Mouse (Mus musculus) liver, postnatal 0 days (tissue): ENCODE measurements around the gene Mypn. TPM values are rescaled to one million over a fixed set of nuclear protein-coding genes. Genes with fewer than 3 reads are reported as not detected.

Experiments
- ATAC-seq: fragments of 200-750 bp; cut with Nextera tagmentation; 2 replicates; pipeline ENCODE4 v1.8.0; 2017; ENCODE audit warnings: mild to moderate bottlenecking, moderate library complexity
- DNase-seq: peaks from one replicate; pipeline ENCODE4 v3.0.0-alpha.2; 2016
- H3K27ac ChIP-seq: fragments of 300-500 bp; sonication (generic); 2 replicates; pipeline ENCODE4 v1.5.1; 2014; ENCODE audit warnings: antibody characterized with exemption, moderate library complexity, mild to moderate bottlenecking, low read depth
- H3K27me3 ChIP-seq: fragments of 300-500 bp; sonication (generic); 2 replicates; pipeline ENCODE4 v1.6.1; 2014; ENCODE audit warnings: low read length, control low read depth, mixed read lengths; ENCODE audit not compliant: insufficient read depth
- H3K36me3 ChIP-seq: fragments of 300-500 bp; sonication (generic); replicated peaks from 2 replicates; pipeline ENCODE4 v1.6.1; 2014; ENCODE audit warnings: mild to moderate bottlenecking, control low read depth, low read length, moderate library complexity, mixed read lengths; ENCODE audit not compliant: insufficient read depth
- H3K4me1 ChIP-seq: fragments of 300-500 bp; sonication (generic); 2 replicates; pipeline ENCODE4 v1.6.1; 2014; ENCODE audit warnings: antibody characterized with exemption, mild to moderate bottlenecking, control low read depth; ENCODE audit not compliant: insufficient read depth
- H3K4me2 ChIP-seq: fragments of 300-500 bp; sonication (generic); 2 replicates; pipeline ENCODE4 v1.6.1; 2014; ENCODE audit warnings: low read depth, mild to moderate bottlenecking, low read length, moderate library complexity, mixed read lengths
- H3K4me3 ChIP-seq: fragments of 300-500 bp; sonication (generic); 2 replicates; pipeline ENCODE4 v1.5.1; 2014; ENCODE audit warnings: low read depth, low read length
- H3K9ac ChIP-seq: fragments of 300-500 bp; sonication (generic); replicated peaks from 2 replicates; pipeline ENCODE4 v1.6.1; 2014; ENCODE audit warnings: mild to moderate bottlenecking, moderate library complexity
- H3K9me3 ChIP-seq: fragments of 300-500 bp; sonication (generic); 2 replicates; pipeline ENCODE4 v1.6.1; 2016; ENCODE audit warnings: mild to moderate bottlenecking, control low read depth, low read length, mixed read lengths
- CTCF ChIP-seq: sonication (generic); IDR thresholded peaks from 2 replicates; pipeline ENCODE4 v1.5.1; 2016; ENCODE audit warnings: antibody characterized with exemption, low read depth
- EP300 ChIP-seq: IDR thresholded peaks from 2 replicates; pipeline ENCODE4 v1.6.1; 2016; ENCODE audit warnings: antibody characterized with exemption, low read depth, mild to moderate bottlenecking
- WGBS: fragments of 180-500 bp; shearing (Covaris S2); extraction: QIAGEN DNeasy Blood & Tissue Kit; methylation state at CpG from one replicate; pipeline ENCODE4 v1.1.7; 2014; ENCODE audit not compliant: insufficient replicate concordance; 5-methylcytosine and 5-hydroxymethylcytosine counted together
- polyA plus RNA-seq: library from polyadenylated mRNA; unstranded; fragments of >200 nt; fragmentation: Nextera tagmentation; extraction: Ambion mirVana; gene quantifications from 2 replicates; pipeline ENCODE4 v1.2.1, GENCODE M21; 2015

Gene Mypn
- polyA plus RNA-seq, 1 experiment from 2014 or later = 0.04 TPM

DNA sequence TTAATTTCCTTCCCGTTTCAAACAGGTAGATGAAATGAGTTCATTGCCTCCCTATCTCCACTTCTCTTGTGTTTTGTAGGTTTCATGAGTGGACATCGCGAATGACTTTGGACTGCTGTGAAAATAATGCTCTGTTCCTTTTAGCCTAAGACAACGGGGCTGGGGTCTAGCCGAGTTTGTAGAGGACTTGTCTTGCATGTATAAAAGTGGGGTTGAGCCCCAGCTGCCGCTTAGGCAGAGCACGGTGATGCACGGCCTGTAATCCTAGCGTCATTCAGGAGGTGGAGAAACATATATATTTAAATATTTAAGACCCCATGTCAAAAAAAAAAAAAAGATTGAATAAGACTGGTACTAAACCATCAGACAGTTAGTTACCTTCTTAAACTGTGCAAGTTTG lies 103.1 kb downstream of the Mypn start:
- DNase-seq = no peak
- Histone ChIP-seq H3K4me3 (peak overlapping the region; percentile 46), H3K4me1 (0 out of 2 replicates have a peak, but pooled peaks cover 3% of the 10 kb centered on the region), H3K27ac (no peak overlapping the region), H3K9ac (no peak overlapping the region), H3K4me2 (peak overlapping the region; percentile 74), H3K9me3 (no peaks in the 10 kb centered on the region), H3K27me3 (peaks cover 28% of the 10 kb centered on the region), H3K36me3 (no peaks in the 10 kb centered on the region)
- TF ChIP-seq EP300 = no peak
- no peak for TF ChIP-seq CTCF
- ATAC-seq = no peak
- WGBS = 24% methylated on average over 9 of the region's 9 CpGs

DNA sequence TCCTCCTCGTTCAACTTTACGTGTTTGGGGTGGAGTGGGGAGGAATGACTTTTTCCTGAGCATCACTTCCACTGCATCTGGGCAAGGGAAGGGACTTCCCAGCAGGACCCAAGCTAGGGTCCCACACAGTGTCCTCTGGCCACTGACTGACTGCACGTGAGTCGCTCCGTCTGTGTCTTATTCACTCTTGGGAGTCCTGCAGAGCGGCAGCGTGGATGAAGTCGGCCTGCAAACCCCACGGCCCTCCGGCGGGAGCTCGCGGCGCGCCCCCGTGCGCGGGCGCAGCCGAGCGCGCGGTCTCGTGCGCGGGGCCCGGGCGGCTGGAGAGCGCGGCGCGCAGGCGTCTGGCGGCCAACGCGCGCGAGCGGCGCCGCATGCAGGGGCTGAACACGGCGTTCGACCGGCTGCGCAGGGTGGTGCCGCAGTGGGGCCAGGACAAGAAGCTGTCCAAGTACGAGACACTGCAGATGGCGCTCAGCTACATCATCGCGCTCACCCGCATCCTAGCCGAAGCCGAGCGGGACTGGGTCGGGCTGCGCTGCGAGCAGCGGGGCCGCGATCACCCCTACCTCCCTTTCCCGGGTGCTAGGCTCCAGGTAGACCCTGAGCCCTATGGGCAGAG lies 103.7 kb downstream of the Mypn start:
- Histone ChIP-seq H3K4me2 (peak overlapping the region; percentile 74), H3K27ac (no peak overlapping the region), H3K36me3 (no peaks in the 10 kb centered on the region), H3K9ac (peak overlapping the region; percentile 31), H3K4me1 (0 out of 2 replicates have a peak, but pooled peaks cover 3% of the 10 kb centered on the region), H3K27me3 (peaks cover 28% of the 10 kb centered on the region), H3K9me3 (no peaks in the 10 kb centered on the region), H3K4me3 (peak overlapping the region; percentile 46)
- no peak for TF ChIP-seq EP300
- TF ChIP-seq CTCF = no peak
- under 1% methylated on average over 61 of the region's 62 CpGs for WGBS
- ATAC-seq = peak; percentile 47
- peak; percentile 40 for DNase-seq

DNA sequence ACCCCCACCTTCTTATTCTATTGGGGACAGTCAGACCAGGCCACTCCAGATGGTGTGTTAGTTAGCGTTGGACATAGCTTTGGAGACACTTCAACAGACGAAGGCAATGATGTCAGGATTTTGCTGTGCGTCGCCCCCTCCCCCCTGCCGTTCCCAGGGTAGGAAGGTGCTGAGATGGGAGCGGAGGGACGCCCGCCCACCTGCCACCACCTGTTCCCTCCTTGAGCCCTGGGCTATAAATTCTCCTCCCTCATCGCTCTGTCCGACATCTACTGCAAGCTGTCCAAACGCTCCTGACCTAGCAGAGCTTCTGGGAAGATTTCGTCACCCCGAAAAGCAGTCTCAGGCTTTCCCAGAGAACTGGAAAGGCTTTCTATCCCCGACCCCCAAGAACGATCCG lies 104.2 kb downstream of the Mypn start, which contains the start of gene Atoh7:
Gene Atoh7, plus strand, starts transcription at position 131 of the 400 bp plus-strand sequence.
- Histone ChIP-seq H3K36me3 (no peaks in the 10 kb centered on the region), H3K27me3 (peaks cover 28% of the 10 kb centered on the region), H3K9ac (peak within 1 kb of the TSS; percentile 31), H3K9me3 (no peaks in the 10 kb centered on the region), H3K27ac (no peak within 1 kb of the TSS), H3K4me1 (0 out of 2 replicates have a peak, but pooled peaks cover 3% of the 10 kb centered on the region), H3K4me2 (peak within 1 kb of the TSS; percentile 74), H3K4me3 (peak within 1 kb of the TSS; percentile 46)
- TF ChIP-seq EP300 = no peak
- no peak for TF ChIP-seq CTCF
- 16% methylated on average over 16 of the region's 16 CpGs for WGBS
- no peak for DNase-seq
- ATAC-seq = no peak

DNA sequence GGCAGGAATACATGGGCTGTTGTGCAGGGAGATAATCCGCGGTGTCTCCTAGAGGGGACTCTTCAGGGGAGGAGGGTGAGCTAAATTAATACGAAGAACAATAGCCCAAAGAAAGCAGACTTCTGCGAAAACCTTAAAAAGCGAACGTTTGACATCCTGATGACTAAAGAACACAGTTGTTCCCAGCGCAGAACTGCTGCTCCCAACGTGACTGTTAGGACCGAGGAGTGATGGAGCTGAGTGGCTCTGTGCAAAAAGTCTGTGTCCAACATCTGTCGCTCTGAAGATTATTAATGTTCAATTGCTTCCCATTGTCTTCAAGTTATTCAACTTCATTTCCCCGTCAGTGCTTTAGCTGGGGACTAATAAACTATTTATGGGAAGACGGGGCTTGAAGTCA lies 105.6 kb downstream of the Mypn start:
- H3K27me3 ChIP-seq = peaks cover 28% of the 10 kb centered on the region
- H3K4me1 ChIP-seq = 0 out of 2 replicates have a peak, but pooled peaks cover 3% of the 10 kb centered on the region
- ATAC-seq (no peak), DNase-seq (no peak)
- no peak overlapping the region for H3K27ac ChIP-seq
- no peaks in the 10 kb centered on the region for H3K9me3 ChIP-seq
- H3K36me3 ChIP-seq = no peaks in the 10 kb centered on the region
- no peak overlapping the region for H3K4me2 ChIP-seq
- WGBS = 68% methylated on average over 12 of the region's 12 CpGs
- TF ChIP-seq EP300 (no peak), CTCF (no peak)
- no peak overlapping the region for H3K9ac ChIP-seq
- no peak overlapping the region for H3K4me3 ChIP-seq

DNA sequence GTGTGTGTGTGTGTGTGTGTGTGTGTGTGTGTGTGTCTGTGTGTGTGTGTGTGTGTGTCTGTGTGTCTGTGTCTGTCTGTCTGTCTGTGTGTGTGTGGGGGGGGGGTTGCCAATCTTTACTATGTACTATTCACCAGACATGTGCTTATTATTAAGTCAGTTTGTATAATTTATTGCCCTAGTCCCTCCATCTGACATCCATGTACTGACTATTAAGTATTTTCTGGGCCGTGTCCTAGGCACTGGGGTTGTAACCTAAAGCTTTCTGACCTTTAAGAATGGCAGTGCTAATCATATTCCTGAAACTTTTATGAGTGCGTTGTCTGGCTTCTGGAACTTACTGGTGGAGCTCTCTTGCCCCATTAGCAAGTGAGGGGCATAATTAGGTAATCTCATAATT lies 107.0 kb downstream of the Mypn start:
- H3K9ac ChIP-seq = no peak overlapping the region
- 77% methylated on average over 2 of the region's 2 CpGs for WGBS
- no peak overlapping the region for H3K4me2 ChIP-seq
- peaks cover 26% of the 10 kb centered on the region for H3K27me3 ChIP-seq
- H3K4me3 ChIP-seq = no peak overlapping the region
- no peaks in the 10 kb centered on the region for H3K36me3 ChIP-seq
- TF ChIP-seq CTCF (no peak), EP300 (no peak)
- H3K9me3 ChIP-seq = no peaks in the 10 kb centered on the region
- 0 out of 2 replicates have a peak, but pooled peaks cover 3% of the 10 kb centered on the region for H3K4me1 ChIP-seq
- no peak overlapping the region for H3K27ac ChIP-seq
- ATAC-seq (no peak), DNase-seq (no peak)

DNA sequence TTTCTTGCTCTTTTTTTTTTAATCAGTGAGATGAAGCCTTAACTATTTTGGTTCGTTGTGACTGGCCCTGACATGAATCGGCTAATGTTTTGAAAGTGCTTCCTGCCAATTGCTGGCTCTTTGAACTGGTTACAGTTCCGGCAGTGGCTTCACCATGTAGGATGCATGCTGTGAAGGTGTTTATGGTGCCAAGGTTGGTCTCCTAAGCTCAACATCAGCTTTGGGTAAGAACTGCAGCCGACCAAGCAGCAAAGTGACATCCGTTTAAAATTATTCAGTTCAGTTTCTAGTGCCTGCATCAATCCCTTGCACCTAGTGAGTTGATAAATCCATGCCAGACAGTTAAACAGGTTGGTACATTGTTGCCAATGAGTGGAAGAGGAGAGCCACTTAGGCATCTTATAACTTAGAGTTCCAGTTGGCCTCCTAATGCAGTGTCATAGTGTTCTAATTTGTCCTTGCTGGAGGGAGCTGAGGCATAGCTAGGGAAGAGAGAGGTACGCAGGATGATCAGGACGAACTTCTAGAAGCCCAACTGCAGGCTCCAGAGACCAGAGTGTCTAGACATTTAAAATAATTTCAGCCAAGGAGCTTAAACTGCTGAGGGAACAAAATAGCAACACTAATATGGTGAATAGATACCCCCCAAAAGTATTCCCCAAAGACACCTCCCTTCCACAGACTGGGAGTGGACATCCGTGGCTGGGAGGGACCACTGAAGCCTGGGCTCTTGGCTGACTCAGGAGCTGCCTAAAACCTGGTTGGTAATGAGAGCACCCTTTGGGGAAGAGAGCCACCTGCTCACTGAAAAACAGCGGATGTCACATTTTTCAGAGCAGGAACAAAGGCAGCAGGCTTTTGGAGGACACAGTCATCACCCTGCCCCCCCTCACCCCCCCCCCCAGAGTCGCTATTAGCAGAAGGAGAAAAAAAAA lies 110.9 kb downstream of the Mypn start:
- ATAC-seq (no peak), DNase-seq (no peak)
- TF ChIP-seq EP300 (no peak), CTCF (no peak)
- H3K9me3 ChIP-seq = no peaks in the 10 kb centered on the region
- H3K4me1 ChIP-seq = no peaks in the 10 kb centered on the region; the same call in 1 of the 2 replicates
- H3K27ac ChIP-seq = no peak overlapping the region
- no peaks in the 10 kb centered on the region for H3K36me3 ChIP-seq
- peaks cover under 1% of the 10 kb centered on the region; the same call in 1 of the 2 replicates for H3K27me3 ChIP-seq
- no peak overlapping the region for H3K9ac ChIP-seq
- H3K4me2 ChIP-seq = no peak overlapping the region
- no peak overlapping the region for H3K4me3 ChIP-seq
- 69% methylated on average over 10 of the region's 10 CpGs for WGBS
